Mouse (Mus musculus) mouse trophoblast stem cell (cell line): ENCODE results near the gene Mfsd14a.

Experiments
- in situ Hi-C, 2 experiments: fragments of 300-500 bp; cut with MseI, MboI; formaldehyde crosslinking; loops; 2 replicates in 1 of 2; 3 replicates in 1 of 2; pipeline ENCODE4 v1.15.1; 2025

Mfsd14a gene

DNA sequence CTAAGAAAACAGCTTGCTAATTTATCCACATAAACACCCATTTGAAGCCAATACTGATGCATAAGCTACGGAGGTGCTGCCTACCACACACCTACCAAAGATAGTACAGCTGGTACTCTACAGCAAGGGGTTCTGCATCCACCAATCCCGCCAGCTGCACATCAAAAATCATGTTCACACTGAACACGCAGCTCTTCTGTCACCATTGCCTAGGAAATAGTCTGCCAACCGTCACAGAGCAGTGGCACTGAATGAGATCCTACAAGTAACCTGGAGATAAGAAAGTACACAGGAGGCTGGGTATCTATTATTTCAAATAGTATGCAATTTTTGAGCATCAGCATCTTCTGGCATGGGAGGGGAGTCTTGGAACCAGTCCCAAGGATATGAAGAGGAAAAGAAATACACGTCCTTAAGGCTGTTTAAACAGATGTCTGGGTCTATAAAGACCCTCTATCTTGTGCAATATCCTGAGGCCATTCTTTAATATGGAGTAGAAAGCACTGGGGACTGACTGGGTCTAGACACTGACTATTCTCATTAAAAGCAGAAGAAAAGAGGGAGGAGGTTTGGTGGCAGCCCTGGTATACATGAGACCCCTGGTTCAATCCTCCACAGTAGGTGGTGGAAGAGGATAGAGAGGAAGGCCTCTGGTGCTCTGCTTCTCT lies 9.1 kb downstream of the Mfsd14a start:
- in situ Hi-C loops = no loop called here

GRCm38 (mm10) chr3:116652033-116652446 lies 10.4 kb downstream of the Mfsd14a start:
- in situ Hi-C loops = no loop called here

DNA sequence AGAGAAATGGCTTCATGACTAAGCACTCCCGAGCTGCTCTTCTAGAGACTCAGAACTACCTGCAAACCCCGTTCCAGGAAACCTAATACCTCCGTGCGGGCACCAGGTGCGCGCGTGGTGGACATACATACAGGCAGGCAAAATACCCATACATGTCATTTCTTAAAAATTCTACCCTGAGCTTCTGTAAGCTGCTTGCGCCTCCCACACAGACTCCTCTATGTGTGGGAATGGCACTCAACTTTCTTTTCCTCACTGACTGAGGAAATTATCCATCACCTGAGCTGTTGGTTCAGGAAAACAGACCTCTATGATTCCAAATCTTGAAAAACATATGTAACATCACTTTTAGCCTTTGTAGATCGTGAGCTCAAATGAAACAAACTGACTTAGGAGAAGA lies 11.8 kb downstream of the Mfsd14a start:
- in situ Hi-C loops = no loop called here

GRCm38 (mm10) chr3:116648805-116649204 lies 13.7 kb downstream of the Mfsd14a start:
- in situ Hi-C loops = no loop called here

GRCm38 (mm10) chr3:116646387-116646786 lies 16.1 kb downstream of the Mfsd14a start:
- in situ Hi-C loops = no loop called here

DNA sequence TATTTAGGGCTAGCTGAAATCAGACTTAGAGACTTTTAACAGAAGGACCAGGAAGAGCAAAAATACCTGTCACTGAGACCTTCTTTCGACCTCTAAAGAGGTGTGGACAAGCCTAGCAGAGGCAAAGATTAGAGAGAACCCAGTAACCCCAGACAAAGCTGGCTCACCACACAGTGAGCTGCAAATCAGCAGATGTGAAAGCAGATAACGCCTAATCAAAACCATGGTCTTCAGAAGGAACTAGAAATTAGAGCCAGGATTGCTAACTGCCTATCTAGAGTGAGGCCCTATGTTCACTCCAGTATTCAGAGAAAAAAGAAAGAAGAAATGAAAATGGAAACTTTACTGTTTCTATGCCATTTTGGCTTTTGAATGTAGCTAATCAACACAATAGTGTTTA lies 20.1 kb downstream of the Mfsd14a start:
- in situ Hi-C loops = no loop called here

DNA sequence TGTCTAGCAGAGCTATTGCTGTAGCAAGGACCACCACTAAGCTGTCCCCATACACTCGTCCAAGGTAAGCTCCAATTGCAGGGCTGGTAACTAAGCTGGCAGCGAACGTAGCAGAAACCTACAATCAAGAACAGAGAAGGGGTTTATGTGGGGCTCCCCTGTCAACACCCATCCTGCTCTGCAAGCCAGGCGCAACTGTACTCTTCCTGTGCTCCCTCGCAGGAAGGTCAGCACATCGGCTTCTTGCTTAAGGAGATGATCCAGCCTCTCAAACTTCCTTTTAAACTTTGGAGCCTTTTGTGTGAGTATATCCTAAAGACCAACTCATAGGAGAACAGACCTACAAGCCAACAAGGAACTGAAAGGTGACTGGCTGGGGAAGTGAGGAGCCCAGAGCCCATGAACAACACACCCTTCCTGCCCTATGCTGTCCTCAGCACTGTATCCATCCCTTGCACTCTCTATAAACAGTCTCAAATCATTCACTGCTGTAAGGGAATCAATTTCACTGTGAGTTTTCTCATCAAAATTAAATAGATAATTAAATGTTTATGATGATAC lies 20.6 kb downstream of the Mfsd14a start:
- in situ Hi-C loops = no loop called here

- in situ Hi-C loops = no loop called here
Observed at GRCm38 (mm10) chr3:116640024-116640423, 22.5 kb downstream of the Mfsd14a start.

DNA sequence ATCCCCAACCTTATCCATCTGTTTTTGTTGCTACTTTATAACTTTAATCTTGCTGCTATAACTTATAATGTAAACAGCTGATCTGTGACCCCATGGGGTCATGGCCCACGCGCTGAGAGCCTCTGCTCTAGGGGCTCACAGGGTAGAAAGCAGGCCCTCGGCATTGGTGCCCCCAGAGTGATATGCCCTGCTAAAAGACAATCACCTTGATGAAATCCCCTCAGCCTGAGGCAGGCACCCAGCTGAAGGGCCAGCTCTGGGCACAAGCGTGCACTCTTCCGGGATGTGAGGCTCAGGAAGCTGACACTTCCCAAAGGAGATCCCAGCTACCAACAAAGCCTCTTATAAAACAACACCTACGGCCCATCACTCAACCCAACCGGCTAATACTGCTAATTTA lies 23.9 kb downstream of the Mfsd14a start:
- in situ Hi-C loops = no loop called here

- in situ Hi-C loops = no loop called here
Observed at GRCm38 (mm10) chr3:116637693-116638476, 24.6 kb downstream of the Mfsd14a start.

DNA sequence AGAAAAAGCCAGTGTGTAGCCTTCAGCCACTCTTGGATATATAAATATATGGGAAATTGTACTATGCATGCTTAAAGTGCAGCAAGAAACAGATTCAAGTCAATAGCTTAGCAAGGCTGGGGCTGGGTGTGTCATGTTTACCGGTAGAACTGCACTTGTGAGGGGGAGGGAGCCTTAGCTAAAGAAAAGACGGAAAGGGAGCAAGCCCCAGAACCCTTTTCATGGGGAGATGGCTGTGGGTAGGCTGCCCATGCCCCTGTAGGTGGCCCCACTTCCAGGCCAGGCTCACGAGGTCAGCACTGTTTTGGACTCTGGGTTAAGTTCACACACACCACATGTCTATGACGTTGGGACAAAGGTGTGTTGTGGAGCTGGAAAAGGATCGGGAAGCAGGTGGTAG lies 26.7 kb downstream of the Mfsd14a start:
- in situ Hi-C loops = no loop called here

- in situ Hi-C loops = no loop called here
Observed at GRCm38 (mm10) chr3:116634853-116635252, 27.6 kb downstream of the Mfsd14a start.

DNA sequence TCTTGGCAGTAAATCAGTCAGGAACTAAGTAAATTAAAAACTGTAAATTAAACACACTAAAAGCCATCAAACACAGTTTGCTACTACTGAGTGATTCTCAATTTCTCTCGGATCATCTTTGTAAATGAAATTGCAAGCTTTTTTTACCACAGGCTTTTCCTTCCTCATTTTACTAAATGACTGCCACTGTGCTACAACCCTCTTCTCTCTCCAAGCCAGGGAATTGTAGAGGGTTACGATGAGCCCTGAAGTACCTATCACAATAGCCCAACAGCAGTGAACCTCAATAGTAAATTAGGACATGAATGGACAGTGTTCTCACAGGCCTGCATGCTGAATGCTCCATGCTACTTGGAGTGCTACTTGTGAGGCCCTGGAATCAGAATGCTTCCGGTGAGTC lies 28.4 kb downstream of the Mfsd14a start:
- in situ Hi-C loops = no loop called here

DNA sequence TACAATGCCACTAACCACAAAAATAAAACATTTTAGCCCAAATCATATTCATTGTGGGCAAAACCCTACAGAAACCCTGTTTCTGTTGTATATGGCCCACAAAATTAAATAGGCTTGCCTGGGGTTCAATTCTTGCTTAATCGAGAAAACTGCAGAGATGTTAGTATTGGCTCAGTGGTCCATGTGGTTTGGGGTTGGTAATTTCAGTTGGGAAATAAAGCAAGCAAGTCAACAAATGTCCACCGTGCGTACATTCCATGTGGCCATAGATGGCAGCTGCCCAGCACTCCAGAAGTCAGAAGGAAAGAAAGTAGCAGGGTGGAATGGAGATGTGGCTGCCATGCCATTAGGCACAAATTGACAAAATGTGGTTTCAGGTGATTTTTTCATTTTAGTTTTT lies 29.5 kb downstream of the Mfsd14a start:
- in situ Hi-C loops = no loop called here

DNA sequence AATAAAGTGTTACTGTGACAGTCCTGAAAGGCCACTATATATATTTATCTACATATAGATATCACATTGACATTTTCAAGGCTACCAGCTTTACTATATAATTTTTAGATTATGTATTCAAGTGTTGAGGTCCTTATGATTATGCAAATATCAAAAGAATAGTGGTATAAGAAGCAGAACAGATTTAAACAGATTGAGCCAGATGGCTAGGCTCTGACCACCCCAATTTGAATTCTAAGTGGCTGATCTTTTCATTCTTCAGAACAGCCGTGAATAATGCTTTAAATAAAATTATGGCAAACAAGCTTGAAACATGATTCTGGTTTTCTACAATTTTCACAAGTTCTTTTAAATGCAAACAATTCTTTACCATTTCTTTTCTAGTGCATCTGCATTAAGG lies 31.0 kb downstream of the Mfsd14a start:
- in situ Hi-C loops = no loop called here

- in situ Hi-C loops = no loop called here
Observed at GRCm38 (mm10) chr3:116622641-116623040, 39.8 kb downstream of the Mfsd14a start.

- in situ Hi-C loops = no loop called here
Observed at GRCm38 (mm10) chr3:116620636-116621370, 41.7 kb downstream of the Mfsd14a start.

DNA sequence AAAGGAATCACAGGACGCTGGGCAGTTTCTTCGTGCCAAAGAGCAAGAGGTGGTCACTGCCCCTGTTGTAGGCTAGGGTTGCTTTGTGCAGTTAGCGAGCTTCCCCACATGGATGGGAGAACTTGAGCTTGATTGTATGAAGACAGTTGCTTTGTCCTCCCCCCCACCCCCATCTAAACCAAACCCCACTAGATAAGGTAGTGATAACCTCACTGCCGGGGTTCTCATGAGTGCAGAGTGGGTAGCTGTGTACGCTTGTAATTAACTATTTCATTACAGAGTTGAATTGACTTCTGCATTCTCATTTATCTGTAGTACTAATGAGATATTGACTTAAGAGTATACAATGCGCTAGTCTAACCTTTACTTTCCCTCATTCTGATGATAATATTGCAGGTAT lies 43.6 kb downstream of the Mfsd14a start:
- in situ Hi-C loops = no loop called here

GRCm38 (mm10) chr3:116615318-116616068 lies 47.0 kb downstream of the Mfsd14a start:
- in situ Hi-C loops = no loop called here

GRCm38 (mm10) chr3:116614295-116614892 lies 48.1 kb downstream of the Mfsd14a start, which contains the start of gene Trmt13:
TSS of gene Trmt13 (minus strand) at chr3:116614587.
- in situ Hi-C loops = no loop called here

DNA sequence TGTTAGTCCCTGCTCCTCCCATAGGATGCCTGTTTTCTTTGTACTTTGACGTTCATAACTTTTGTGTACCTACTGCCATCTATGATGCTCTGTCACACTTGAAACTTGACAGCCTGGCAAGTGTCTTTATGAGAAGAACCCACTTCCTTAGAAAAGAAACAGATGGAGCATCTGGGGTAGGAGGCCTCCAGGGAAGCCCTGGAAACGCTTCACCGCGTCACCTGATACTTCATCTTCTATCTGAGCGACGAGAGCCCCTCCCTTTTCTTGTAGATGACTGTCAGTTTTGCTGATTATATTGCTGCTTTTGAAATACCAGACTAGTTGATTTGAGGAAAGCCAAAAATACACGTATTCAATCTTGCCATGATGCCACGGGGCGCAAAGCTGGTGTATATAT lies 57.9 kb downstream of the Mfsd14a start:
- in situ Hi-C loops = no loop called here
